Mouse (Mus musculus): Measurements from ENCODE around the gene Arpp21. TPM values are rescaled to one million over a fixed set of nuclear protein-coding genes. Genes with fewer than 3 reads are reported as not detected.

Arpp21 gene
- polyA plus RNA-seq, 1 experiment from 2014 or later, result 54.5 TPM

DNA sequence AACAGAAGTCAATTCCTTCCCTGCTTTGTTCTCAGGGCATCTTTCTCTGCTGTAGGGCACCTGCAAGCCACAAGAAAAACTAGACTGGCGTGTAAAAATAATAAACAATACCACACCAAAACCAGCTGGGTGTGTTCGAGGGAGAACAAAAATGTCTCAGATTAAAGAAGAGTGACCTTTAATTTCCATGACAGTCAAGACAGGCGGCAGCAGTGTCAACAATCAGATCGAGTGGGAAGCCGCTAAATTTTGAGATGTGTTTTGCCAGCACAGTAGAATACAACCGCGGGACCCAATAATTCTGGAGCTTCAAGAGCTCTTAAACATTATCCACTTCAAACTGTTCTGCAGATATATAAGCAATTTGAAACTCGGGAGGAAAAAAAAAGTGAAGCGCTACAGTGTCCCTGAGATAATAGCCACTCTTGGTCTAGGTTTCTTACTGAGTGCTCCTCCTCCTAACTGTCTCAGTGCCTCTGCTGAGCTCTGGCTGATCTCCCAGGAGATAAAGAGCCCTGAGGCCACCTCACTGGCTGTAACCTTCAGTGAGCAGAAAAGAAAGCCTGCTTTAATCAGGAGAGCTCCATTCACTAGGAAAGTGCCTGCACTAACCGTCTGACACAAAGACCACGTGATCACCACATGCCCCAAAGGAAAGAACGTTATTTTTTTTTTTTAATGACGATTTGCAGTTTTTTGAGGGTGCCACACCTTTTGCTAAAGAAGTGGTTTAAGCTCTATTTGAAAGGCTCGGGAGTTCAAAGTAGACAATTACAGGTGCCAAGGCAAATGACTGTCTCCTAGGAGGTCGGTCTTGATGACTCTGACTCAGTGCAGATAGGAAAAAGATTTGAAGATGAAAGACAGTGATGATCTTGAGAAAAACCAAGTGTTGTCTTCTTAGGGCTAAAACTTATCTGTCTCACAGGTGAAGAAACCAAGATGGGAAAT is 61.1 kb downstream of the Arpp21 start:
- H3K27ac ChIP-seq (replicated peaks), result 0 out of 2 replicates have a peak overlapping the region, but pooled peaks have one; percentile 3
- peaks cover 8% of the 10 kb centered on the region for H3K4me1 ChIP-seq (replicated peaks)
- 30% methylated on average over 15 of the region's 15 CpGs for WGBS
- H3K4me2 ChIP-seq, result 0 out of 2 replicates have a peak overlapping the region, but pooled peaks have one; percentile 3
- H3K9ac ChIP-seq, result no peak overlapping the region
- H3K36me3 ChIP-seq, result peaks cover 17% of the 10 kb centered on the region; the same call in 1 of the 2 replicates
- H3K27me3 ChIP-seq, result no peaks in the 10 kb centered on the region
- no peak for ATAC-seq (ENCODE audit: low FRiP score, low read depth)
- H3K4me3 ChIP-seq, result no peak overlapping the region
- no peaks in the 10 kb centered on the region for H3K9me3 ChIP-seq

DNA sequence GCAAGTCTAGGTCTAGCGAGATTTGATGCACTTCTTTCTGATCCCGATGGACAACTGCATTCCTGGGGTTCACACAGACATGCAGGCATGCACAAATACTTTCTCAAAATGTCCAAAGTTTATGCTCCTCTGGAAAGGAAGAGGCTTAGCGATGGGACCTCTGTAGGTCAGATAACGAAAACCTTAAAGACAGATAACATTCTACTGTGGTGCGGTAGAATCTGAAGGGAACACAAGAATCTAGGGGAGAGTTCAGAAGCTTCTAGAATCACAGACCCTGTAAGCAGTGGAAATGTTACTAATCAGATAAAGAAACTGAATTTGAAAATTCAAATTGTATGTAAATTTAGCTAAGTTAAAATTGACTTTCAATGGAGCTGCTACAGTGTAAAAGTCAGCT is 62.0 kb downstream of the Arpp21 start:
- 92% methylated on average over 5 of the region's 5 CpGs for WGBS
- Histone ChIP-seq H3K9ac (no peak overlapping the region), H3K27ac (replicated peaks) (no peak overlapping the region), H3K9me3 (no peaks in the 10 kb centered on the region), H3K4me3 (no peak overlapping the region), H3K4me1 (replicated peaks) (peaks cover 8% of the 10 kb centered on the region), H3K36me3 (peaks cover 17% of the 10 kb centered on the region; the same call in 1 of the 2 replicates), H3K4me2 (no peak overlapping the region), H3K27me3 (no peaks in the 10 kb centered on the region)
- no peak for ATAC-seq (ENCODE audit: low FRiP score, low read depth)

DNA sequence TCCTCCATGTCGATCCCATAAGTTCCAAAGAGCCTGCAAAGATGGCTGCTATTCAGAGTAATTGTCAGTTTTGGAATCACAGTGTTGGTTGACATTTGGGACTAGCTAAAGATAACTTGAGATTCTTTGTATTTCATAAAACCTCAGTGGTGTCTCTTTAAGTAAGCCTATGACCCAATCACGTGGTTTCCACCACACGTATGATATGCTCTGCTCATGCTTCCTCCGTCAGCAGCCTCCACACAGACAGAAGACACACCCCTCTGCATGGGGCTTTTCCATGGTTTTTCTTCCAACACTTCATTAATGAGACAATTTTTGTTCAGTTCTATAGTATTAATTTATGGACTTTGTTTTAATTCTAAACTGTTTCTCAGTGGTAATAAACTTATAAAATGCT is 71.1 kb downstream of the Arpp21 start:
- Histone ChIP-seq H3K36me3 (no peaks in the 10 kb centered on the region), H3K27ac (replicated peaks) (no peak overlapping the region), H3K4me1 (replicated peaks) (no peaks in the 10 kb centered on the region), H3K4me2 (no peak overlapping the region), H3K4me3 (no peak overlapping the region), H3K9me3 (no peaks in the 10 kb centered on the region), H3K9ac (no peak overlapping the region), H3K27me3 (no peaks in the 10 kb centered on the region)
- 88% methylated on average over 4 of the region's 4 CpGs for WGBS
- ATAC-seq (ENCODE audit: low FRiP score, low read depth), result no peak

DNA sequence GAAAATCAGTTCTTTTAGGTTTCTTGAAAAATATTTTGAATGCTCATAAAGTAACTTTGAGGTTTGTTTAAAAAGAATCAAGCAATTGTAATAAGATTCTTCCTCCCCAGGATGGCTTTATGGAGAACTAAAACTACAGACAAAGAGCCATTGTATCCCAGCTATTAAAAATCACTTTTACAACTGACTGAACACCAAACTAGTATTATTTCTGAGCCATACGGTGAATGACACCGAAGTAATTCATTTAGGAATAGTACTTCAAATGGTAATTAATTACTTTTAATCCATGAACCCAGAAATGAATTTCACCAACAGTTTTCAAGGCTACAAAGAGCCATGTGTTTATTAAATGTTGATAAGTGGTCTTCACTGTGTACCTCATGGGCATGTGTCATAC is 74.8 kb downstream of the Arpp21 start:
- H3K27me3 ChIP-seq, result no peaks in the 10 kb centered on the region
- H3K4me3 ChIP-seq, result no peak overlapping the region
- ATAC-seq (ENCODE audit: low FRiP score, low read depth), result no peak
- no peaks in the 10 kb centered on the region for H3K4me1 ChIP-seq (replicated peaks)
- WGBS, result 38% methylated on average over 2 of the region's 2 CpGs
- H3K9ac ChIP-seq, result no peak overlapping the region
- no peaks in the 10 kb centered on the region for H3K9me3 ChIP-seq
- H3K27ac ChIP-seq (replicated peaks), result no peak overlapping the region
- peaks cover 13% of the 10 kb centered on the region for H3K36me3 ChIP-seq
- no peak overlapping the region for H3K4me2 ChIP-seq

DNA sequence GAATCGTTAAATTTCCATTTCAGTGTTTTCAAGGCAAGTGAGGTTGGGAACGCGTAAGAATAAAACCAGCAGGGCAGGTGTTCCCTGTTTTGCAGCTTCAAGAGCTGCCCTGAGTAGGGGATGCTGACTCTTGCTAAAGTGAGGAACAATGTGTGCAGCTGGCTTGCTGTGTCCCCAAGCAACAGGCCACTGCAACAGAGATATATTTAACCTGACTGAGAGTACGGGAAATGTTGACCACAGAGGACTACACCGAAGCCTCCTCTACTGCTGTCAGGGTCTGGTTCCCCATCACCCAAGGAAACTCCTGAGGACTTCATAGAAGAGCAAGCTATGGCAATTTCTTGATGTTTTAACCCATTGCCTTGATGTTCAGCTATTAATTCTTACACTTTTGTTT is 81.8 kb downstream of the Arpp21 start:
- no peaks in the 10 kb centered on the region for H3K9me3 ChIP-seq
- no peaks in the 10 kb centered on the region for H3K4me1 ChIP-seq (replicated peaks)
- peaks cover 23% of the 10 kb centered on the region for H3K36me3 ChIP-seq
- H3K4me3 ChIP-seq, result no peak overlapping the region
- no peak overlapping the region for H3K27ac ChIP-seq (replicated peaks)
- ATAC-seq (ENCODE audit: low FRiP score, low read depth), result no peak
- H3K27me3 ChIP-seq, result no peaks in the 10 kb centered on the region
- H3K4me2 ChIP-seq, result no peak overlapping the region
- no peak overlapping the region for H3K9ac ChIP-seq
- WGBS, result 84% methylated on average over 5 of the region's 5 CpGs

DNA sequence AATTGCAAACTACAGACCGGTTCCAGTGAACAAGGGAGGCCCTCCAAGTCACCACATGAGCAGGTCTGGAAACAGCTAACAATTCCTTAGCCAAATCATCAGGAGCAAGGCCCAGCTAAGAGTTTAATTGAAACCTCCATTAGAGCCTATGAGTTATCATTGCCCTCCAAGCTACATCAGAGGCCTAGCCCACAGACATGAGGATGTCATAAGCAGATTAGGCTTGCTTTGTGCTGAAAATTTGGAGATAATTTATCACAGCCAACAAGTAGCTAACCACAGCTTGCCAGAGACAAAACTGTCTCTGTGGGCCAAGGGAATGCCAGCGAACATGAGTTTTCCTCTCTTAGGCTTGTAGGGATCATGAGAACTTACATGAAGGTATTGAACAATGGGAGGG is 83.0 kb downstream of the Arpp21 start:
- H3K9ac ChIP-seq, result no peak overlapping the region
- H3K27me3 ChIP-seq, result no peaks in the 10 kb centered on the region
- H3K4me1 ChIP-seq (replicated peaks), result no peaks in the 10 kb centered on the region
- WGBS, result 92% methylated on average over 2 of the region's 2 CpGs
- no peak for ATAC-seq (ENCODE audit: low FRiP score, low read depth)
- peaks cover 16% of the 10 kb centered on the region for H3K36me3 ChIP-seq
- H3K4me3 ChIP-seq, result no peak overlapping the region
- no peak overlapping the region for H3K4me2 ChIP-seq
- H3K9me3 ChIP-seq, result no peaks in the 10 kb centered on the region
- no peak overlapping the region for H3K27ac ChIP-seq (replicated peaks)

DNA sequence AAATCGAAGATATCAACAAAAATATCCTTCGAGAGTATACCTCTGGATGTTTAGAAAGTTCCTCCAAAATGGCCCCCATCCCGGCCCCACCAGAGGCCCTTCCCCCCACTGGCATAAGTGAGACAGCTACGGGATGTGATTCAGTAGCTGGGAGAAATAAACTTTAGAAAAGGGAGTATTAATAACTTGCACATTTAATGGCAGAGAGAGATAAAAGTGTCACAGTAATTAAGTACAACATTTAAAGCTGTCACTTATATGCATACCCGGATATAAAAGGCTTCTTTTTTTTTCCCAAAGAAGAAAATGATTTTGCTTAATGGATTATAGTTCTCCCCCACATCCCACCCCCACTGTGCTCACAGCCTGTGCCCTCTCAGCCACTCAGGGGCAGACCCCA is 84.6 kb downstream of the Arpp21 start:
- no peak for ATAC-seq (ENCODE audit: low FRiP score, low read depth)
- Histone ChIP-seq H3K9me3 (no peaks in the 10 kb centered on the region), H3K4me2 (no peak overlapping the region), H3K4me1 (replicated peaks) (no peaks in the 10 kb centered on the region), H3K27me3 (no peaks in the 10 kb centered on the region), H3K36me3 (0 out of 2 replicates have a peak, but pooled peaks cover 11% of the 10 kb centered on the region), H3K9ac (no peak overlapping the region), H3K4me3 (no peak overlapping the region), H3K27ac (replicated peaks) (no peak overlapping the region)
- WGBS, result 83% methylated on average over 5 of the region's 5 CpGs

DNA sequence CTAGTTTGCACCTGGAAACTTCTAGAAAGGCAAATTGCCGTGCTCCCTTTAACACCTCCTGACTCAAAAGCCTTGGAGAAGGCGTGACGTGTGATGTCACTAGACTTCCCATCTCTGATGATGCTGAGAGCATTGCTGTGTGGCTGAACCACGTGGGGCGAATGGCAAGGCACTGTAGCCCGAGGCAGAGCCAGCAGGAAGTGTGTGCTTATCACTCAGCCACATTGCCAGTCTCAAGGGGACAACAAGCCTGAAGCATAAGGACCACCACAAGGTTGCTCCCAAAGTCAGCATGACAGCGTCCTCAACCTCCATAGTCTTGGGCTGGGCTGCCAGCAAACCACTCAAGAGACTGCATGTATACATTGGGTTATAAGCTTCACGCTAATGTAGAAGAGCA is 95.1 kb downstream of the Arpp21 start:
- Histone ChIP-seq H3K9ac (no peak overlapping the region), H3K27ac (replicated peaks) (no peak overlapping the region), H3K27me3 (no peaks in the 10 kb centered on the region), H3K9me3 (no peaks in the 10 kb centered on the region), H3K4me2 (no peak overlapping the region), H3K4me1 (replicated peaks) (no peaks in the 10 kb centered on the region), H3K36me3 (peaks cover 10% of the 10 kb centered on the region; the same call in 1 of the 2 replicates), H3K4me3 (no peak overlapping the region)
- ATAC-seq (ENCODE audit: low FRiP score, low read depth), result no peak
- 87% methylated on average over 8 of the region's 8 CpGs for WGBS

DNA sequence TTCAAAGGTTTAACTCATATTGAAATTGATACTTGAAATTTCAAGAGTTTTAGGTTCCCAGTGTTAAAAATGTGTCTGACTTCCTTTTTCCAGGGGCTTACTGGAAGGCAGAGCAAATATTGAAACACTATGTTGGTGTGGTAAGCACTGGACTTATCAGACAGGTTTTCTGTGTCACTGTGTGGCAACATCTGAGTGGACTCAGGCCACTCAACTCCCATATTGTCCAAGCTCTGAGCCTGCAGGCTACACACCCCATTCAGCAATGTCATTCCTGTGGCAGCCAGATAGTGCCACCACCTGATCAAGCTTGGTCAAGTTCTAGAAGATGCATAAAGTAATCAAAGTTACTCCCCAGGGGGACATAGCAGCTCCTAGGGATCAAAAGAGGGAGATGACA is 97.9 kb downstream of the Arpp21 start:
- H3K36me3 ChIP-seq, result peaks cover 10% of the 10 kb centered on the region; the same call in 1 of the 2 replicates
- H3K4me3 ChIP-seq, result no peak overlapping the region
- no peaks in the 10 kb centered on the region for H3K9me3 ChIP-seq
- H3K9ac ChIP-seq, result no peak overlapping the region
- H3K4me2 ChIP-seq, result no peak overlapping the region
- H3K4me1 ChIP-seq (replicated peaks), result no peaks in the 10 kb centered on the region
- H3K27me3 ChIP-seq, result no peaks in the 10 kb centered on the region
- ATAC-seq (ENCODE audit: low FRiP score, low read depth), result no peak
- H3K27ac ChIP-seq (replicated peaks), result no peak overlapping the region

DNA sequence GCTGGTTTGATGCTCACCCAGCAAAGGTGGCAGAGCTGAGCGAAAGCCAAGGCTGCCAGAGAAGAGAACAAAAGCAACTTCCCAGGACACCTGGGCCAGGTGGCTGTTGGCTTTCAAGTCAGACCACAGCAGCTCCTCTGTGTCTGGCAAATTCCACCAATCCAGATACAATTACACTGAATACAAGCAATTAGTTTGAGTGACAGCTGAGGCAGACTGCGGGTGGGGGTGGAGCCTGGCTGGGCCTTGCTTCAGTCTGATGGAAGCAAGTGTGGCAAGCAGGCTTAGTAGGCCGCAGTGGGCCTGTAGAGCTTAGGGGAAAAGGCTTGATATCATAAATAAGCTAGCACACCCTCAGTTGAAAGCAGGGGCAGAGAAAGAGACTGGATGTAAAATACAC is 104.9 kb downstream of the Arpp21 start:
- Histone ChIP-seq H3K36me3 (peaks cover 3% of the 10 kb centered on the region; the same call in 1 of the 2 replicates), H3K9ac (no peak overlapping the region), H3K4me1 (replicated peaks) (peaks cover 4% of the 10 kb centered on the region), H3K4me3 (no peak overlapping the region), H3K4me2 (no peak overlapping the region), H3K27me3 (no peaks in the 10 kb centered on the region), H3K27ac (replicated peaks) (peak overlapping the region; percentile 54), H3K9me3 (no peaks in the 10 kb centered on the region)
- peak; percentile 24; the same call in 1 of the 2 replicates for ATAC-seq (ENCODE audit: low FRiP score, low read depth)
- WGBS, result 31% methylated on average over 3 of the region's 3 CpGs

DNA sequence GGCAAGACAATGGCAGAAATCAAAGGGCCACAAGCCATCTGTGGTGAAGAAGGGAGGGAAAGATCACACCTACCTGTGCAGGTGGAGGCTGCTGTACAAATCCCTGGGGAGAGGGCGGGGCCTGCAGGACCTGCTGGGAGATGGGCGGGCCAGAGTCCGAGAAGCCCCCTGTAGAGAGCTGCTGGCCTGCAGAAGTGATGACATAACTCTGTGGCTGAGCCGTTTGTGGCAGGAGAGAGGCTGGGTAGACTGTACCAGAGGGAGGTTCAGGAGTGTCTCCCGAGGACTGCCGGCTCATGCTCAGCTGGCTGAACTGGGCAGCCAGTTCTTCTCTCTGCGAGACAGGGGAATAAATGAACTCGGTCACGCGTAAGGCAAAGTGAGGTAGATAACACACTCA is 111.1 kb downstream of the Arpp21 start:
- no peaks in the 10 kb centered on the region for H3K27me3 ChIP-seq
- ATAC-seq (ENCODE audit: low FRiP score, low read depth), result peak; percentile 14; the same call in 1 of the 2 replicates
- no peak overlapping the region for H3K4me3 ChIP-seq
- no peaks in the 10 kb centered on the region for H3K9me3 ChIP-seq
- WGBS, result 31% methylated on average over 10 of the region's 10 CpGs
- 0 out of 2 replicates have a peak overlapping the region, but pooled peaks have one; percentile 18 for H3K27ac ChIP-seq (replicated peaks)
- H3K36me3 ChIP-seq, result peaks cover 9% of the 10 kb centered on the region; the same call in 1 of the 2 replicates
- no peak overlapping the region for H3K4me2 ChIP-seq
- peaks cover 8% of the 10 kb centered on the region for H3K4me1 ChIP-seq (replicated peaks)
- H3K9ac ChIP-seq, result no peak overlapping the region

DNA sequence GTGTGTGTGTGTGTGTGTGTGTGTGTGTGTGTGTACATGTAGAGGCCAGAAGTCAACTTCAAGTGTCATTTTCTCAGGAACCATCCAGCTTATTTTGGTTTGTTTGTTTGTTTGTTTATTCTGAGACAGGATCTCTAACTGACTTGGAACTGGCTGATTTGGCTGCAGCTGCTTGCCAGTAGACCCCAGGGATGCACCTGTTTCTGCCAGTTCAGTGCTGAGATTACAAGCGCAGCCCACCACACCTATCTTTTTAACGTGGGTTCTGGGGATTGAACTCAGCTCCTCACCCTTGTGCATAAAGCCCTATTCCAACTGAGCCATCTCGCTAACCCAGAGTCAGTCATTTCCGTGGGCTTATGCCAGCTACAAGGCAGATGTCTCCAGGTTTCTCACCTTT is 111.6 kb downstream of the Arpp21 start:
- H3K4me2 ChIP-seq, result no peak overlapping the region
- H3K9me3 ChIP-seq, result no peaks in the 10 kb centered on the region
- H3K27ac ChIP-seq (replicated peaks), result 0 out of 2 replicates have a peak overlapping the region, but pooled peaks have one; percentile 27
- H3K4me3 ChIP-seq, result no peak overlapping the region
- ATAC-seq (ENCODE audit: low FRiP score, low read depth), result no peak
- H3K27me3 ChIP-seq, result no peaks in the 10 kb centered on the region
- H3K36me3 ChIP-seq, result peaks cover 9% of the 10 kb centered on the region; the same call in 1 of the 2 replicates
- H3K4me1 ChIP-seq (replicated peaks), result peaks cover 13% of the 10 kb centered on the region
- H3K9ac ChIP-seq, result no peak overlapping the region
- WGBS, result 66% methylated on average over 4 of the region's 4 CpGs
